Mouse (Mus musculus): ENCODE measurements at regions not wholly inside any gene's neighbourhood (a gene's known extent, or its start where the extent isn't known, plus 50 kb on each side); places are given as distances from the start of the nearest gene placed in this dataset.
A peak's percentile ranks its signal among the peaks of the same experiment; 100 is the strongest.

GRCm38 (mm10) chr4:106043661-106044060 is 254.0 kb downstream of the Gm12728 start:
- DNase-seq (ENCODE audit: low spot score), result no peak

GRCm38 (mm10) chr4:106048053-106048452 is 258.4 kb downstream of the Gm12728 start:
- DNase-seq (ENCODE audit: low spot score), result no peak

GRCm38 (mm10) chr4:106048797-106049196 is 259.1 kb downstream of the Gm12728 start:
- no peak for DNase-seq (ENCODE audit: low spot score)

GRCm38 (mm10) chr4:106049880-106050279 is 260.2 kb downstream of the Gm12728 start:
- no peak for DNase-seq (ENCODE audit: low spot score)

GRCm38 (mm10) chr4:106050297-106050696 is 260.6 kb downstream of the Gm12728 start:
- no peak for DNase-seq (ENCODE audit: low spot score)

GRCm38 (mm10) chr4:106053496-106053895 is 262.5 kb upstream of the Usp24 start:
- no peak for DNase-seq (ENCODE audit: low spot score)

GRCm38 (mm10) chr4:106054324-106054723 is 261.7 kb upstream of the Usp24 start:
- no peak for DNase-seq (ENCODE audit: low spot score)

GRCm38 (mm10) chr4:106062651-106063050 is 253.4 kb upstream of the Usp24 start:
- DNase-seq (ENCODE audit: low spot score), result no peak

- no peak for DNase-seq (ENCODE audit: low spot score)
These were observed 252.1 kb upstream of the Usp24 start for GRCm38 (mm10) chr4:106063851-106064382.

- no peak for DNase-seq (ENCODE audit: low spot score)
These were observed 249.0 kb upstream of the Usp24 start for GRCm38 (mm10) chr4:106067023-106067422.

- no peak for DNase-seq (ENCODE audit: low spot score)
These were observed 232.5 kb upstream of the Usp24 start for GRCm38 (mm10) chr4:106083546-106083945.

GRCm38 (mm10) chr4:106091927-106092675 is 223.9 kb upstream of the Usp24 start:
- DNase-seq (ENCODE audit: low spot score), result peak; percentile 49

GRCm38 (mm10) chr4:106092676-106093070 is 223.3 kb upstream of the Usp24 start:
- DNase-seq (ENCODE audit: low spot score), result no peak

GRCm38 (mm10) chr4:106093252-106093651 is 222.8 kb upstream of the Usp24 start:
- no peak for DNase-seq (ENCODE audit: low spot score)

GRCm38 (mm10) chr4:106094882-106095556 is 221.0 kb upstream of the Usp24 start:
- no peak for DNase-seq (ENCODE audit: low spot score)

GRCm38 (mm10) chr4:106096130-106096529 is 219.9 kb upstream of the Usp24 start:
- DNase-seq (ENCODE audit: low spot score), result no peak

- DNase-seq (ENCODE audit: low spot score), result no peak
These were observed 218.2 kb upstream of the Usp24 start for GRCm38 (mm10) chr4:106097846-106098245.

- DNase-seq (ENCODE audit: low spot score), result no peak
These were observed 215.6 kb upstream of the Usp24 start for GRCm38 (mm10) chr4:106100211-106101025.

GRCm38 (mm10) chr4:106101904-106102303 is 214.1 kb upstream of the Usp24 start:
- DNase-seq (ENCODE audit: low spot score), result no peak

- DNase-seq (ENCODE audit: low spot score), result no peak
These were observed 213.5 kb upstream of the Usp24 start for GRCm38 (mm10) chr4:106102451-106102977.

GRCm38 (mm10) chr4:106103750-106104635 is 212.0 kb upstream of the Usp24 start:
- no peak for DNase-seq (ENCODE audit: low spot score)

All from ovary, adult 18-20 months (tissue).